ENCODE assay signal across 11 mouse cellular contexts in the genomic region with DNA sequence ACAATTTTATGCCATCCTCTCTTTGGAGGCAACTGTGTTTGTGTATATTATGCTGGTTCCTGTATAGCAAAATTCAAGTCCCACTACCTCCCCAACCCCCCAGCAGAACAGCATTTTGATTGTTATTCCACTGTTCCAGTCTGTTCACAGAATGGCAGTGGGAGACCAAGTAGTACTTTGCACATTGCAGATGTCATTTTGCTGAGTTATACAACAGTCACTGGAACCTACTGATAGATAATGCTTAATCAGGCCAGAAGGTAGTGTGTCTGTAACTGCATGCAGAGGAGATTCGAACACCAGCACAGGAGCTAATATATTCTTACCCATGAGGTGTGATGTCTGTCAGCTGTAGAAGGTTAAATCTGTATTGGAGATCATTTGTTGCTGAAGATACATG. TPM values are rescaled to one million over a fixed set of nuclear protein-coding genes. Genes with fewer than 3 reads are reported as not detected.
DNase-seq lines count a peak whose midpoint lies in the region; ATAC-seq and TF ChIP-seq lines count a peak whose summit lies in the region.
"Had no signal": no experiment of that assay in that cellular context is flagged by ENCODE, and none has a peak within 500 bp of the region (broad histone marks: within the 10 kb centered on the region; RNA-seq: fewer than 3 reads in every experiment).

No protein-coding gene starts in this region.

- no peak for ATAC-seq in hindbrain, postnatal 0 days
- ATAC-seq in hindbrain, embryonic 13.5 days (ENCODE audit: low FRiP score) = no peak
- ATAC-seq in liver, embryonic 11.5 days (replicated peaks; ENCODE audit: low FRiP score) = peak; percentile 21; the same call in 1 of the 2 replicates
- no peak for ATAC-seq in intestine, postnatal 0 days
- ATAC-seq in stomach, embryonic 15.5 days (ENCODE audit: insufficient read depth, low FRiP score, low read depth) = no peak

- no peaks in the 10 kb centered on the region for H3K27me3 ChIP-seq in hindbrain, postnatal 0 days (ENCODE audit: insufficient read depth, low read length)
- no peaks in the 10 kb centered on the region for H3K27me3 ChIP-seq in hindbrain, embryonic 13.5 days
- no peaks in the 10 kb centered on the region for H3K27me3 ChIP-seq in liver, embryonic 11.5 days (replicated peaks; ENCODE audit: control insufficient read depth, insufficient read depth, low read length)
- no peaks in the 10 kb centered on the region for H3K27me3 ChIP-seq in intestine, postnatal 0 days (replicated peaks; ENCODE audit: control insufficient read depth, insufficient read depth, low read length)
- no peaks in the 10 kb centered on the region for H3K27me3 ChIP-seq in stomach, embryonic 15.5 days (replicated peaks)
- H3K27me3 ChIP-seq: embryonic facial prominence, embryonic 13.5 days; forebrain, embryonic 13.5 days had no signal

- 76% methylated on average over 1 of the region's 1 CpGs for WGBS in hindbrain, postnatal 0 days
- WGBS in hindbrain, embryonic 13.5 days = 88% methylated on average over 1 of the region's 1 CpGs
- WGBS in liver, embryonic 11.5 days = 55% methylated on average over 1 of the region's 1 CpGs
- 54% methylated on average over 1 of the region's 1 CpGs for WGBS in intestine, postnatal 0 days
- 71% methylated on average over 1 of the region's 1 CpGs for WGBS in stomach, embryonic 15.5 days

- no peak overlapping the region for H3K9ac ChIP-seq in hindbrain, postnatal 0 days (replicated peaks; ENCODE audit: low read length)
- H3K9ac ChIP-seq in hindbrain, embryonic 13.5 days = no peak overlapping the region
- no peak overlapping the region for H3K9ac ChIP-seq in liver, embryonic 11.5 days (ENCODE audit: low read depth, low read length)
- H3K9ac ChIP-seq in intestine, postnatal 0 days (ENCODE audit: low read depth, low read length) = 0 out of 2 replicates have a peak overlapping the region, but pooled peaks have one; percentile 7
- no peak overlapping the region for H3K9ac ChIP-seq in stomach, embryonic 15.5 days
- H3K9ac ChIP-seq: embryonic facial prominence, embryonic 13.5 days; forebrain, embryonic 13.5 days; hindbrain, embryonic 14.5 days had no signal

- H3K36me3 ChIP-seq in hindbrain, postnatal 0 days (ENCODE audit: insufficient read depth, low read length) = no peaks in the 10 kb centered on the region
- no peaks in the 10 kb centered on the region for H3K36me3 ChIP-seq in hindbrain, embryonic 13.5 days
- H3K36me3 ChIP-seq in liver, embryonic 11.5 days (ENCODE audit: control insufficient read depth, insufficient read depth, low read length) = no peaks in the 10 kb centered on the region
- H3K36me3 ChIP-seq in intestine, postnatal 0 days (ENCODE audit: control insufficient read depth, insufficient read depth) = no peaks in the 10 kb centered on the region
- no peaks in the 10 kb centered on the region for H3K36me3 ChIP-seq in stomach, embryonic 15.5 days
- H3K36me3 ChIP-seq: embryonic facial prominence, embryonic 13.5 days; midbrain, embryonic 10.5 days had no signal

- no peak for TF ChIP-seq CTCF in hindbrain, postnatal 0 days (IDR thresholded peaks at IDR 0.05; ENCODE audit: low read depth)
- TF ChIP-seq CTCF in intestine, postnatal 0 days (IDR thresholded peaks at IDR 0.05; ENCODE audit: low read depth) = no peak

- DNase-seq in hindbrain, postnatal 0 days (ENCODE audit: low spot score) = no peak
- DNase-seq in liver, embryonic 11.5 days (ENCODE audit: low spot score) = no peak
- DNase-seq in liver = no peak
- DNase-seq in cerebellum, postnatal 36 days = no peak

- H3K9me3 ChIP-seq in hindbrain, postnatal 0 days (ENCODE audit: low read length) = no peaks in the 10 kb centered on the region
- no peaks in the 10 kb centered on the region for H3K9me3 ChIP-seq in hindbrain, embryonic 13.5 days
- H3K9me3 ChIP-seq in liver, embryonic 11.5 days (ENCODE audit: control insufficient read depth, low read length) = no peaks in the 10 kb centered on the region
- H3K9me3 ChIP-seq in intestine, postnatal 0 days (ENCODE audit: control insufficient read depth) = no peaks in the 10 kb centered on the region
- H3K9me3 ChIP-seq in stomach, embryonic 15.5 days = no peaks in the 10 kb centered on the region
- H3K9me3 ChIP-seq: embryonic facial prominence, embryonic 13.5 days; forebrain, embryonic 13.5 days; midbrain, embryonic 10.5 days had no signal

- H3K4me2 ChIP-seq in hindbrain, postnatal 0 days (ENCODE audit: low read depth, low read length) = no peak overlapping the region
- H3K4me2 ChIP-seq in hindbrain, embryonic 13.5 days = no peak overlapping the region
- H3K4me2 ChIP-seq in liver, embryonic 11.5 days = no peak overlapping the region
- no peak overlapping the region for H3K4me2 ChIP-seq in intestine, postnatal 0 days (replicated peaks; ENCODE audit: low read depth)
- H3K4me2 ChIP-seq in stomach, embryonic 15.5 days = no peak overlapping the region
- H3K4me2 ChIP-seq: embryonic facial prominence, embryonic 13.5 days; forebrain, embryonic 13.5 days; hindbrain, embryonic 14.5 days had no signal

- H3K4me3 ChIP-seq in hindbrain, postnatal 0 days (ENCODE audit: low read length) = no peak overlapping the region
- H3K4me3 ChIP-seq in hindbrain, embryonic 13.5 days = no peak overlapping the region
- H3K4me3 ChIP-seq in liver, embryonic 11.5 days (ENCODE audit: low read depth, low read length) = no peak overlapping the region
- H3K4me3 ChIP-seq in intestine, postnatal 0 days (ENCODE audit: low read depth, low read length) = no peak overlapping the region
- H3K4me3 ChIP-seq in stomach, embryonic 15.5 days (replicated peaks) = no peak overlapping the region
- H3K4me3 ChIP-seq: embryonic facial prominence, embryonic 13.5 days; forebrain, embryonic 13.5 days; midbrain, embryonic 10.5 days had no signal

- peaks cover 13% of the 10 kb centered on the region for H3K4me1 ChIP-seq in hindbrain, postnatal 0 days (ENCODE audit: insufficient read depth, low read length)
- peaks cover 48% of the 10 kb centered on the region for H3K4me1 ChIP-seq in hindbrain, embryonic 13.5 days (replicated peaks)
- peaks cover 66% of the 10 kb centered on the region for H3K4me1 ChIP-seq in liver, embryonic 11.5 days (replicated peaks; ENCODE audit: control insufficient read depth, insufficient read depth, low read length)
- H3K4me1 ChIP-seq in intestine, postnatal 0 days (replicated peaks; ENCODE audit: control insufficient read depth, insufficient read depth, low read length) = peaks cover 16% of the 10 kb centered on the region
- H3K4me1 ChIP-seq in stomach, embryonic 15.5 days = peaks cover 40% of the 10 kb centered on the region

- H3K27ac ChIP-seq in hindbrain, postnatal 0 days = 0 out of 2 replicates have a peak overlapping the region, but pooled peaks have one; percentile 41
- H3K27ac ChIP-seq in hindbrain, embryonic 13.5 days = no peak overlapping the region
- H3K27ac ChIP-seq in liver, embryonic 11.5 days (ENCODE audit: low read depth, low read length) = no peak overlapping the region
- H3K27ac ChIP-seq in intestine, postnatal 0 days (ENCODE audit: low read depth, low read length) = peak overlapping the region; percentile 62; the same call in 1 of the 2 replicates
- H3K27ac ChIP-seq in stomach, embryonic 15.5 days = peak overlapping the region; percentile 48; the same call in 1 of the 2 replicates
- H3K27ac ChIP-seq: embryonic facial prominence, embryonic 13.5 days; forebrain, embryonic 13.5 days; midbrain, embryonic 10.5 days had no signal

RNA-seq across cellular contexts. Expression of a gene that starts 32.4 kb away (rescaled TPM):
- total RNA-seq in hindbrain, postnatal 0 days (2014; rRNA removed) = 81.9 and 91.5 TPM in 2 replicates
- polyA plus RNA-seq in hindbrain, postnatal 0 days (2015; fragmentation: Nextera tagmentation; extraction: Ambion mirVana) = 12.5 and 13.0 TPM in 2 replicates
- 10.7 and 11.2 TPM in 2 replicates for polyA plus RNA-seq in hindbrain, embryonic 13.5 days (2015; fragmentation: Nextera tagmentation; extraction: Ambion mirVana)
- 9.0 TPM in 2 replicates for polyA plus RNA-seq in liver, embryonic 11.5 days (2014; fragmentation: Nextera tagmentation; extraction: Ambion mirVana)
- polyA plus RNA-seq in intestine, postnatal 0 days (2015; fragmentation: Nextera tagmentation; extraction: Ambion mirVana) = 8.0 and 8.3 TPM in 2 replicates
- 8.0 and 9.5 TPM in 2 replicates for polyA plus RNA-seq in stomach, embryonic 15.5 days (2015; fragmentation: Nextera tagmentation; extraction: Ambion mirVana)

Comparison
In these comparisons a context has a peak if more than half of its experiments do, and no peak if none do; other contexts are left out.
1. H3K27ac ChIP-seq: peak in hindbrain, postnatal 0 days (single experiment), intestine, postnatal 0 days (single experiment) and stomach, embryonic 15.5 days (single experiment); none in hindbrain, embryonic 13.5 days (single experiment) and liver, embryonic 11.5 days (single experiment).